Mouse (Mus musculus) forebrain, embryonic 11.5 days (tissue): Measurements from ENCODE around the gene Rnf214. TPM values are rescaled to one million over a fixed set of nuclear protein-coding genes. Genes with fewer than 3 reads are reported as not detected.
A peak's percentile ranks its signal among the peaks of the same experiment; 100 is the strongest.

Experiments used
- ATAC-seq: fragments of 200-750 bp; cut with Nextera tagmentation; replicated peaks from 2 replicates; pipeline ENCODE4 v1.8.0; 2017; ENCODE audit warnings: moderate TSS enrichment; ENCODE audit not compliant: low FRiP score
- DNase-seq: peaks from one replicate; pipeline ENCODE4 v3.0.0-alpha.2; 2017; ENCODE audit warnings: low spot score
- H3K27ac ChIP-seq: fragments of 300-500 bp; sonication (generic); 2 replicates; pipeline ENCODE4 v1.5.1; 2014; ENCODE audit warnings: low read depth, low read length
- H3K27me3 ChIP-seq: fragments of 300-500 bp; sonication (generic); 2 replicates; pipeline ENCODE4 v1.6.1; 2014; ENCODE audit warnings: mild to moderate bottlenecking, low read length, mixed read lengths; ENCODE audit not compliant: control insufficient read depth, insufficient read depth
- H3K36me3 ChIP-seq: fragments of 300-500 bp; sonication (generic); 2 replicates; pipeline ENCODE4 v1.6.1; 2014; ENCODE audit warnings: mild to moderate bottlenecking, low read length, moderate library complexity, mixed read lengths; ENCODE audit not compliant: control insufficient read depth, insufficient read depth
- H3K4me1 ChIP-seq: fragments of 300-500 bp; sonication (generic); replicated peaks from 2 replicates; pipeline ENCODE4 v1.6.1; 2014; ENCODE audit warnings: low read length, mixed read lengths; ENCODE audit not compliant: control insufficient read depth, insufficient read depth
- H3K4me2 ChIP-seq: fragments of 300-500 bp; sonication (generic); 2 replicates; pipeline ENCODE4 v1.6.1; 2014; ENCODE audit warnings: low read depth, mild to moderate bottlenecking, low read length, moderate library complexity, mixed read lengths; ENCODE audit not compliant: severe bottlenecking
- H3K4me3 ChIP-seq: fragments of 300-500 bp; sonication (generic); 2 replicates; pipeline ENCODE4 v1.5.1; 2014; ENCODE audit warnings: low read depth, low read length
- H3K9ac ChIP-seq: fragments of 300-500 bp; sonication (generic); 2 replicates; pipeline ENCODE4 v1.6.1; 2014; ENCODE audit warnings: low read length
- H3K9me3 ChIP-seq: fragments of 300-500 bp; sonication (generic); 2 replicates; pipeline ENCODE4 v1.6.1; 2016; ENCODE audit warnings: low read length, mixed read lengths; ENCODE audit not compliant: control insufficient read depth
- WGBS: fragments of 180-500 bp; shearing (Covaris S2); extraction: QIAGEN DNeasy Blood & Tissue Kit; methylation state at CpG from one replicate; pipeline ENCODE4 v1.1.7; 2014; 5-methylcytosine and 5-hydroxymethylcytosine counted together
- polyA plus RNA-seq: library from polyadenylated mRNA; unstranded; fragments of >200 nt; fragmentation: Nextera tagmentation; extraction: Ambion mirVana; gene quantifications from 2 replicates; pipeline ENCODE4 v1.2.1, GENCODE M21; 2014

Rnf214 gene
- polyA plus RNA-seq, 1 experiment from 2014 or later, result 90.6 TPM

GRCm38 (mm10) chr9:45839982-45840300 is 66.8 kb downstream of the Rnf214 start:
- peak overlapping the region; percentile 81; the same call in 1 of the 2 replicates for H3K4me3 ChIP-seq
- H3K4me1 ChIP-seq, result peaks cover 9% of the 10 kb centered on the region; the same call in 1 of the 2 replicates
- peak overlapping the region; percentile 93; the same call in 1 of the 2 replicates for H3K4me2 ChIP-seq
- no peak overlapping the region for H3K27ac ChIP-seq
- no peaks in the 10 kb centered on the region for H3K36me3 ChIP-seq
- H3K9ac ChIP-seq, result peak overlapping the region; percentile 16; the same call in 1 of the 2 replicates
- H3K9me3 ChIP-seq, result no peaks in the 10 kb centered on the region
- ATAC-seq (no peak), DNase-seq (no peak)
- WGBS, result 80% methylated on average over 7 of the region's 7 CpGs
- no peaks in the 10 kb centered on the region for H3K27me3 ChIP-seq

- ATAC-seq, result peak; percentile 25; the same call in 1 of the 2 replicates
Observed at GRCm38 (mm10) chr9:45839139-45839981, 67.4 kb downstream of the Rnf214 start.

GRCm38 (mm10) chr9:45838434-45839138 is 68.1 kb downstream of the Rnf214 start, which contains the start of gene Bace1:
Bace1 (plus strand) TSS chr9:45838580.
- Histone ChIP-seq H3K4me1 (peaks cover 9% of the 10 kb centered on the region; the same call in 1 of the 2 replicates), H3K4me2 (peak within 1 kb of the TSS; percentile 93), H3K4me3 (peak within 1 kb of the TSS; percentile 81), H3K9ac (peak within 1 kb of the TSS; percentile 82), H3K9me3 (no peaks in the 10 kb centered on the region), H3K27me3 (no peaks in the 10 kb centered on the region), H3K27ac (no peak within 1 kb of the TSS), H3K36me3 (no peaks in the 10 kb centered on the region)
- peak; percentile 82 for DNase-seq
- peak; percentile 84 for ATAC-seq
- WGBS, result under 1% methylated on average over 40 of the region's 40 CpGs

More at GRCm38 (mm10) chr9:45839139-45839981, 67.4 kb downstream of the Rnf214 start:
- WGBS, result 13% methylated on average over 17 of the region's 17 CpGs
- peak overlapping the region; percentile 82 for H3K9ac ChIP-seq
- H3K9me3 ChIP-seq, result no peaks in the 10 kb centered on the region
- H3K4me1 ChIP-seq, result peaks cover 9% of the 10 kb centered on the region; the same call in 1 of the 2 replicates
- peak overlapping the region; percentile 81 for H3K4me3 ChIP-seq
- no peaks in the 10 kb centered on the region for H3K36me3 ChIP-seq
- no peak overlapping the region for H3K27ac ChIP-seq
- no peaks in the 10 kb centered on the region for H3K27me3 ChIP-seq
- H3K4me2 ChIP-seq, result peak overlapping the region; percentile 93
- no peak for DNase-seq

GRCm38 (mm10) chr9:45838069-45838433 is 68.7 kb downstream of the Rnf214 start:
- Histone ChIP-seq H3K4me2 (peak overlapping the region; percentile 93; the same call in 1 of the 2 replicates), H3K27ac (no peak overlapping the region), H3K36me3 (no peaks in the 10 kb centered on the region), H3K4me3 (peak overlapping the region; percentile 81), H3K9ac (no peak overlapping the region; the same call in 1 of the 2 replicates), H3K27me3 (no peaks in the 10 kb centered on the region), H3K4me1 (peaks cover 9% of the 10 kb centered on the region; the same call in 1 of the 2 replicates), H3K9me3 (no peaks in the 10 kb centered on the region)
- 24% methylated on average over 4 of the region's 4 CpGs for WGBS
- ATAC-seq (no peak; the same call in 1 of the 2 replicates), DNase-seq (no peak)

GRCm38 (mm10) chr9:45833461-45833860 is 73.2 kb downstream of the Rnf214 start:
- Histone ChIP-seq H3K4me2 (no peak overlapping the region), H3K27me3 (no peaks in the 10 kb centered on the region), H3K9me3 (no peaks in the 10 kb centered on the region), H3K4me1 (no peaks in the 10 kb centered on the region), H3K36me3 (no peaks in the 10 kb centered on the region), H3K4me3 (no peak overlapping the region), H3K9ac (no peak overlapping the region), H3K27ac (no peak overlapping the region)
- ATAC-seq (no peak), DNase-seq (no peak)
- 86% methylated on average over 2 of the region's 2 CpGs for WGBS

- DNase-seq (no peak), ATAC-seq (no peak)
- no peaks in the 10 kb centered on the region for H3K4me1 ChIP-seq
- H3K9ac ChIP-seq, result no peak overlapping the region
- H3K4me3 ChIP-seq, result no peak overlapping the region
- H3K27ac ChIP-seq, result no peak overlapping the region
- H3K36me3 ChIP-seq, result no peaks in the 10 kb centered on the region
- no peaks in the 10 kb centered on the region for H3K27me3 ChIP-seq
- no peaks in the 10 kb centered on the region for H3K9me3 ChIP-seq
- no peak overlapping the region for H3K4me2 ChIP-seq
- 88% methylated on average over 2 of the region's 2 CpGs for WGBS
Observed at GRCm38 (mm10) chr9:45832898-45833297, 73.8 kb downstream of the Rnf214 start.

GRCm38 (mm10) chr9:45829107-45829506 is 77.6 kb downstream of the Rnf214 start:
- Histone ChIP-seq H3K27ac (no peak overlapping the region), H3K9ac (no peak overlapping the region), H3K4me1 (peaks cover 5% of the 10 kb centered on the region), H3K4me3 (peak overlapping the region; percentile 78; the same call in 1 of the 2 replicates), H3K4me2 (peak overlapping the region; percentile 81; the same call in 1 of the 2 replicates), H3K9me3 (no peaks in the 10 kb centered on the region), H3K27me3 (no peaks in the 10 kb centered on the region), H3K36me3 (no peaks in the 10 kb centered on the region)
- ATAC-seq, result peak; percentile 59; the same call in 1 of the 2 replicates
- DNase-seq, result peak; percentile 86
- WGBS, result 31% methylated on average over 10 of the region's 10 CpGs

- peak; percentile 94 for ATAC-seq
- H3K9me3 ChIP-seq, result no peaks in the 10 kb centered on the region
- H3K27ac ChIP-seq, result peak within 1 kb of the TSS; percentile 12; the same call in 1 of the 2 replicates
- WGBS, result under 1% methylated on average over 31 of the region's 31 CpGs
- DNase-seq, result peak; percentile 91
- H3K4me2 ChIP-seq, result peak within 1 kb of the TSS; percentile 81
- H3K9ac ChIP-seq, result peak within 1 kb of the TSS; percentile 76
- peaks cover 5% of the 10 kb centered on the region for H3K4me1 ChIP-seq
- no peaks in the 10 kb centered on the region for H3K36me3 ChIP-seq
- H3K27me3 ChIP-seq, result no peaks in the 10 kb centered on the region
- peak within 1 kb of the TSS; percentile 78 for H3K4me3 ChIP-seq
Observed at GRCm38 (mm10) chr9:45828291-45828963, 78.3 kb downstream of the Rnf214 start, which contains the start of gene Cep164. Cep164 (minus strand) TSS chr9:45828691.
